Mouse (Mus musculus) lung, adult 2 months (tissue): ENCODE results near the gene Tppp2.

Experiments used
- CTCF ChIP-seq: fragments of 200-500 bp; IDR thresholded peaks from 2 replicates; pipeline ENCODE4 v1.5.1; 2011; ENCODE audit warnings: mild to moderate bottlenecking, low read length, control low read depth; ENCODE audit not compliant: insufficient read depth
- POLR2A ChIP-seq: fragments of 200-500 bp; IDR thresholded peaks from 2 replicates; pipeline ENCODE4 v1.6.1; 2011; ENCODE audit warnings: low read depth, mild to moderate bottlenecking, control low read depth, low read length, borderline replicate concordance; ENCODE audit errors: extremely low read depth

DNA sequence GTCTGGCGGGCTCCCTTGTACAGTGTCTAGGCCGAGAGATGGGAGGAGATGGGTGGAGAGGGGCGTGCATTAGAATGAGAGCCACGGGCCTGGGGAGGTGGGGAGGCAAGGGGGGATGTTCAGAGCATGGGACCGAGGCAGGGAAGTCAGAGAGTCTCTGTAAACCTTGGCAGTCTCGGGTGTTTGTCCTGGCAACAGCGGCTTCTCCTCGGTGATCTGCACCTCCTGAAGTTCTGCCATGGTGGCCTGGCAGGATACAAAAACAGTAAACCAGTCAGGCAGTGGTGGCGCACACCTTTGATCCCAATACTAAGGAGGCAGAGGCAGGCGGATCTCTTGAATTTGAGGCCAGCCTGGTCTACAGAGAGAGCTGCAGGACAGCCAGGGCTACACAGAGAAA is 6.9 kb upstream of the Tppp2 start:
- TF ChIP-seq CTCF: no peak
- no peak for TF ChIP-seq POLR2A
